Mouse (Mus musculus) CH12.LX (cell line): ENCODE measurements around the gene Kcne1l. TPM values are rescaled to one million over a fixed set of nuclear protein-coding genes. Genes with fewer than 3 reads are reported as not detected.

Source experiments
- DNase-seq: peaks from one replicate; pipeline ENCODE4 v3.0.0-alpha.2; 2013; ENCODE audit errors: extremely low read depth
- H3K27ac ChIP-seq: 2 replicates; pipeline ENCODE4 v1.5.1; 2012; ENCODE audit warnings: low read depth, mild to moderate bottlenecking, control low read depth, moderate library complexity; ENCODE audit not compliant: insufficient read depth
- H3K27me3 ChIP-seq: replicated peaks from 2 replicates; pipeline ENCODE3; 2012; ENCODE audit warnings: inconsistent platforms
- H3K36me3 ChIP-seq, 2 experiments: replicated peaks in 1 of 2; 2 replicates each; pipeline versions ENCODE3 to v1.6.1; 2012; ENCODE audit warnings: inconsistent platforms in 1 of 2, low read length in 1 of 2, mild to moderate bottlenecking in 1 of 2, mixed read lengths in 1 of 2, moderate library complexity in 1 of 2; ENCODE audit not compliant: control insufficient read depth in 1 of 2, insufficient read depth in 1 of 2
- H3K4me1 ChIP-seq, 2 experiments: 2 replicates each; pipeline ENCODE4 v1.6.1; 2012; ENCODE audit warnings: inconsistent platforms in 1 of 2, moderate library complexity in 1 of 2; ENCODE audit not compliant: insufficient read depth in 2 of 2, control insufficient read depth in 1 of 2
- H3K4me2 ChIP-seq: 2 replicates; pipeline ENCODE4 v1.6.1; 2012; ENCODE audit warnings: low read depth, mild to moderate bottlenecking, control low read depth; ENCODE audit not compliant: poor library complexity, insufficient read depth, severe bottlenecking
- H3K4me3 ChIP-seq, 3 experiments: fragments of 150-350 bp in 1 of 3; sonication (generic) in 1 of 3; replicated peaks in 1 of 3; 2 replicates each; pipeline versions ENCODE3 to v1.5.1; 2011 to 2012; ENCODE audit warnings: low read depth in 2 of 3, low read length in 2 of 3, mild to moderate bottlenecking in 2 of 3, moderate library complexity in 2 of 3, control low read depth in 1 of 3, improper control_type of control experiment in 1 of 3, inconsistent platforms in 1 of 3, mixed read lengths in 1 of 3; ENCODE audit not compliant: poor library complexity in 1 of 3
- H3K79me2 ChIP-seq: replicated peaks from 2 replicates; pipeline ENCODE4 v1.6.1; 2012; ENCODE audit warnings: mild to moderate bottlenecking, moderate library complexity; ENCODE audit not compliant: control insufficient read depth, poor library complexity, insufficient read depth, severe bottlenecking; ENCODE audit errors: extremely low read depth
- H3K9ac ChIP-seq: 2 replicates; pipeline ENCODE4 v1.6.1; 2012; ENCODE audit warnings: low read depth, mild to moderate bottlenecking, control low read depth, moderate library complexity; ENCODE audit not compliant: insufficient read depth
- H3K9me3 ChIP-seq: replicated peaks from 2 replicates; pipeline ENCODE3; 2012; ENCODE audit warnings: low read length, inconsistent platforms, mixed read lengths
- CTCF ChIP-seq, 2 experiments: IDR thresholded peaks in 1 of 2; conservative IDR thresholded peaks in 1 of 2; 2 replicates each; pipeline ENCODE4 v1.5.1; 2011 to 2012; ENCODE audit warnings: low read depth in 2 of 2, low read length in 2 of 2, improper control_type of control experiment in 1 of 2, inconsistent platforms in 1 of 2, mild to moderate bottlenecking in 1 of 2, moderate library complexity in 1 of 2
- ELF1 ChIP-seq: IDR thresholded peaks from 2 replicates; pipeline ENCODE4 v1.6.1; 2014; ENCODE audit warnings: low read depth, mild to moderate bottlenecking, inconsistent platforms, low read length, improper control_type of control experiment
- ETS1 ChIP-seq: conservative IDR thresholded peaks from 2 replicates; pipeline ENCODE4 v1.6.1; 2012; ENCODE audit warnings: low read depth, mild to moderate bottlenecking, inconsistent platforms, low read length, improper control_type of control experiment, moderate library complexity
- GABPA ChIP-seq: IDR thresholded peaks from 2 replicates; pipeline ENCODE4 v1.6.1; 2012; ENCODE audit warnings: low read depth, low read length, improper control_type of control experiment, inconsistent platforms; ENCODE audit not compliant: insufficient replicate concordance
- HCFC1 ChIP-seq: IDR thresholded peaks from 2 replicates; pipeline ENCODE4 v1.6.1; 2012; ENCODE audit warnings: low read depth, mild to moderate bottlenecking, inconsistent platforms, low read length, improper control_type of control experiment
- IRF4 ChIP-seq: IDR thresholded peaks from 2 replicates; pipeline ENCODE4 v1.6.1; 2014; ENCODE audit warnings: low read depth, mild to moderate bottlenecking, inconsistent platforms, low read length, improper control_type of control experiment
- JUND ChIP-seq: conservative IDR thresholded peaks from 2 replicates; pipeline ENCODE4 v1.6.1; 2011; ENCODE audit warnings: low read depth, low read length, improper control_type of control experiment
- MAFK ChIP-seq: IDR thresholded peaks from 2 replicates; pipeline ENCODE4 v1.6.1; 2011; ENCODE audit warnings: low read length, improper control_type of control experiment; ENCODE audit not compliant: insufficient replicate concordance
- MAZ ChIP-seq: IDR thresholded peaks from 2 replicates; pipeline ENCODE4 v1.6.1; 2012; ENCODE audit warnings: low read depth, mild to moderate bottlenecking, inconsistent platforms, low read length, improper control_type of control experiment, moderate library complexity
- MEF2A ChIP-seq: IDR thresholded peaks from 2 replicates; pipeline ENCODE4 v1.6.1; 2014; ENCODE audit warnings: low read depth, mild to moderate bottlenecking, inconsistent platforms, low read length, improper control_type of control experiment, borderline replicate concordance
- NRF1 ChIP-seq: IDR thresholded peaks from 2 replicates; pipeline ENCODE4 v1.6.1; 2014; ENCODE audit warnings: low read depth, mild to moderate bottlenecking, inconsistent platforms, low read length, improper control_type of control experiment, moderate library complexity
- POLR2AphosphoS2 ChIP-seq: IDR thresholded peaks from 2 replicates; pipeline ENCODE4 v1.6.1; 2011; ENCODE audit warnings: low read depth, low read length, improper control_type of control experiment
- RAD21 ChIP-seq: IDR thresholded peaks from 2 replicates; pipeline ENCODE4 v1.6.1; 2011; ENCODE audit warnings: low read depth, mild to moderate bottlenecking, low read length, improper control_type of control experiment, moderate library complexity
- RCOR1 ChIP-seq: conservative IDR thresholded peaks from 2 replicates; pipeline ENCODE4 v1.6.1; 2012; ENCODE audit warnings: low read depth, mild to moderate bottlenecking, inconsistent platforms, low read length, improper control_type of control experiment
- SIN3A ChIP-seq: IDR thresholded peaks from 2 replicates; pipeline ENCODE4 v1.6.1; 2012; ENCODE audit warnings: low read length, improper control_type of control experiment, inconsistent platforms
- SMC3 ChIP-seq: IDR thresholded peaks from 2 replicates; pipeline ENCODE4 v1.6.1; 2011; ENCODE audit warnings: low read depth, low read length, improper control_type of control experiment
- TBP ChIP-seq: conservative IDR thresholded peaks from 2 replicates; pipeline ENCODE4 v1.6.1; 2011; ENCODE audit warnings: low read depth, low read length, improper control_type of control experiment
- UBTF ChIP-seq: IDR thresholded peaks from 2 replicates; pipeline ENCODE4 v1.6.1; 2012; ENCODE audit warnings: low read depth, mild to moderate bottlenecking, inconsistent platforms, low read length, improper control_type of control experiment, moderate library complexity
- USF1 ChIP-seq: IDR thresholded peaks from 2 replicates; pipeline ENCODE4 v1.6.1; 2014; ENCODE audit warnings: low read depth, mild to moderate bottlenecking, inconsistent platforms, low read length, improper control_type of control experiment
- USF2 ChIP-seq: conservative IDR thresholded peaks from 2 replicates; pipeline ENCODE4 v1.6.1; 2011; ENCODE audit warnings: low read depth, low read length, improper control_type of control experiment
- ZMIZ1 ChIP-seq: IDR thresholded peaks from 2 replicates; pipeline ENCODE4 v1.6.1; 2012; ENCODE audit warnings: low read depth, mild to moderate bottlenecking, inconsistent platforms, low read length, improper control_type of control experiment
- ZNF384 ChIP-seq: IDR thresholded peaks from 2 replicates; pipeline ENCODE4 v1.6.1; 2012; ENCODE audit warnings: low read depth, low read length, improper control_type of control experiment, inconsistent platforms
- dilution Hi-C: fragments of 300-500 bp; cut with MboI; formaldehyde crosslinking; loops from 2 replicates; pipeline ENCODE4 v1.14.3; 2020; ENCODE audit warnings: low sequenced_read_pairs; ENCODE audit not compliant: extremely low pct_unique_long_range_greater_than_20kb, extremely low pct_ligation_motif_present
- in situ Hi-C: fragments of 300-500 bp; cut with MboI; formaldehyde crosslinking; loops from 3 replicates; pipeline ENCODE4 v1.14.3; 2019; ENCODE audit warnings: low sequenced_read_pairs, low pct_ligation_motif_present, low pct_unique_long_range_greater_than_20kb, mixed read lengths
- polyA plus RNA-seq: library from polyadenylated mRNA; unstranded; fragments of >175 nt; gene quantifications from 2 replicates; pipeline ENCODE4 v1.2.1, GENCODE M21; 2012; ENCODE audit warnings: low read depth; ENCODE audit not compliant: insufficient read length
- total RNA-seq, 2 experiments: library from RNA; depleted of rRNA; stranded (reverse); fragments of 300-350 nt in 1 of 2; fragments of >200 nt in 1 of 2; gene quantifications; 2 replicates each; pipeline ENCODE4 v1.2.3; 2012 to 2014

Kcne1l gene
- total and polyA plus RNA-seq, 3 experiments: not detected

- in situ Hi-C loops (no loop called here), dilution Hi-C loops (no loop called here)
- H3K9me3 ChIP-seq: no peaks in the 10 kb centered on the region
- H3K4me2 ChIP-seq: no peak overlapping the region
- H3K27ac ChIP-seq: no peak overlapping the region
- DNase-seq: no peak
- no peak overlapping the region for H3K9ac ChIP-seq
- H3K36me3 ChIP-seq: peaks cover 14 to 59% of the 10 kb centered on the region in 2 experiments
- H3K27me3 ChIP-seq: no peaks in the 10 kb centered on the region
- TF ChIP-seq MAZ (no peak), JUND (no peak), POLR2AphosphoS2 (no peak), NRF1 (no peak), SIN3A (no peak), TBP (no peak), RCOR1 (no peak), USF1 (no peak), ETS1 (no peak), ZMIZ1 (no peak), ZNF384 (no peak), MAFK (no peak), IRF4 (no peak), UBTF (no peak), ELF1 (no peak), USF2 (no peak), HCFC1 (no peak)
- H3K4me3 ChIP-seq: no peak overlapping the region
- H3K4me1 ChIP-seq: no peaks in the 10 kb centered on the region
- no peaks in the 10 kb centered on the region for H3K79me2 ChIP-seq
Measured at GRCm38 (mm10) chrX:142335502-142335901, 29.4 kb upstream of the Kcne1l start.

GRCm38 (mm10) chrX:142325760-142326159 lies 19.7 kb upstream of the Kcne1l start:
- no peak for TF ChIP-seq IRF4
- TF ChIP-seq ZNF384: no peak
- TF ChIP-seq GABPA: no peak
- no peak for TF ChIP-seq HCFC1
- TF ChIP-seq MEF2A: no peak
- TF ChIP-seq RCOR1: no peak
- no peak for TF ChIP-seq JUND
- TF ChIP-seq SMC3: peak; percentile 26
- TF ChIP-seq RAD21: peak; percentile 31
- peak in 1 of 2 experiments; percentile 49; a peak in 2 of 4 replicates for TF ChIP-seq CTCF (conservative IDR thresholded peaks at IDR 0.05 in 1 of 2, IDR thresholded peaks at IDR 0.05 in 1 of 2; ENCODE audit: low read depth in 2 of 2, low read length in 2 of 2)
- Histone ChIP-seq H3K4me3 (no peak overlapping the region), H3K4me2 (no peak overlapping the region), H3K79me2 (no peaks in the 10 kb centered on the region), H3K36me3 (peaks cover 2 to 17% of the 10 kb centered on the region in 2 experiments), H3K27ac (no peak overlapping the region), H3K4me1 (no peaks in the 10 kb centered on the region), H3K9me3 (no peaks in the 10 kb centered on the region), H3K27me3 (no peaks in the 10 kb centered on the region), H3K9ac (no peak overlapping the region)
- dilution Hi-C loops: no loop called here
- peak; percentile 3 for DNase-seq
- in situ Hi-C loops: no loop called here
